Mouse (Mus musculus): Measurements from ENCODE around the gene Pgr15l.

Pgr15l gene

GRCm38 (mm10) chrX:97072369-97072768, at the start of gene Pgr15l:
Gene Pgr15l (plus strand): TSS chrX:97072596.
- in situ Hi-C loops (cut with MboI; ENCODE audit: unreplicated experiment in 2 of 2), result no loop called here

DNA sequence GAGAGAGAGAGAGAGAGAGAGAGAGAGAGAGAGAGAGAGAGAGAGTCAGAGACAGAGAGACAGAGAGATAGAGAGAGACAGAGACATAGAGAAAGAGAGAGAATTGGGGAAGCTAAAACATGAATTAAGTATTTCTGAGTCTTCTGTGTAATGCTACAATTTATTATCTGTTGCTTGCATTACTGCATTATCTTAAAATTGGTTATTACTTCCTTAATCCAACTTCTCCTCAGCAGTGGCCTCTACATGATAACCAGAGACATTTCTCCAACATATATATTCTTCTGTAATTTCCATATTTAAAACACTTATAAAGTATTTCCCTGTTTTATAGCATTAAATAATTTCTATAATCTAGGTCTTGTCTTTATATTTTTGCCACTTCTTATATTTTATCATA, 44.9 kb upstream of the Pgr15l start:
- in situ Hi-C loops (cut with MboI; ENCODE audit: unreplicated experiment in 2 of 2), result no loop called here

DNA sequence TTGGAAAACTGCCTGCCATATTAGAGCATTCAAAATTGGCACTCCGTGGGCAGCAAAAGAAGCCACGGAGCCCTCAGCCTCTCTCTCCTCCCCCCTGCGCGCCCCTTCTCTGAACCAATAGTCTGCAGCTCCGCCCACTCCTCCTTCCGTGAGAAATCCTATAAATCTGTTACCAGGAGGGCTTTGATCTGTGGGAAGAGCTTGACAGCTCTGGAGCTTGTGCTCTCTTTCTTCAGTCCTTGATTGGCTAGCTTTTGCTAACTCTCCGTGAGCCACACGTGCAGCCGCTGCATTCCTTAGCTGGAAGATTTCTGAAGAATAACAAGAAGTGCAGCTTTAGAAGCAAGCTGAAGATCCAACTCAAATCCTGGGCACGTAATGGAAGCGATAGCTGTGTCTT, 2.6 kb upstream of the Pgr15l start:
- in situ Hi-C loops (cut with MboI; ENCODE audit: unreplicated experiment in 2 of 2), result no loop called here
